Mouse (Mus musculus): ENCODE data around the gene Lrwd1. TPM values are rescaled to one million over a fixed set of nuclear protein-coding genes. Genes with fewer than 3 reads are reported as not detected.

The Lrwd1 gene
- total and polyA plus RNA-seq, 3 experiments: 52.2 to 62.1 (median 54.3) TPM

DNA sequence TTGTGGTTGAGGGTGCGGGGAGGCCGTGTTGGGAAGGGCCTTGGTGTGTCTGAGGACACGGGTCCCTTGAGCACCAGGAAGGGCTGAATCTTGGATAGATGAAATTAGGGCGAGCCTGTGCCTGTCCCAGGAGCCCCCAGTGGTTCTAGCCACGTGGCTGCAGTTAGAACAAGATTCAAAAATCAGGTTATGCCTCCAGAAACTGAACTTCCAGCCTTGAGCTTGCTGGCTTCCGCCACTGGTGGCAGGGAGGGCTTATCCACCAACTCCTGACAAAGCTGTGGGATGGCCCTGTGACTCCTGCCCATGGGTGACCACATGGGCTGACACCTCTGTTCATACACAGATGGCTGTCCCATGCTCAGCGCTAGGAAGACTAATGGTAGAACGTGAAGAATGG, 11.8 kb upstream of the Lrwd1 start:
- Histone ChIP-seq H3K4me1 (ENCODE audit: control insufficient read depth in 1 of 2, insufficient read depth in 2 of 2) (peaks cover 6 to 38% of the 10 kb centered on the region in 2 experiments; a peak in 3 of 4 replicates), H3K4me2 (ENCODE audit: insufficient read depth, low read depth, poor library complexity, severe bottlenecking) (no peak overlapping the region), H3K9ac (ENCODE audit: insufficient read depth, low read depth) (no peak overlapping the region), H3K79me2 (replicated peaks; ENCODE audit: control insufficient read depth, extremely low read depth, insufficient read depth, poor library complexity, severe bottlenecking) (no peaks in the 10 kb centered on the region), H3K27ac (ENCODE audit: insufficient read depth, low read depth) (no peak overlapping the region), H3K4me3 (replicated peaks in 1 of 3; ENCODE audit: low read depth in 2 of 3, low read length in 2 of 3, poor library complexity in 1 of 3) (no peak overlapping the region), H3K9me3 (replicated peaks; ENCODE audit: low read length) (peaks cover 3% of the 10 kb centered on the region), H3K36me3 (replicated peaks in 1 of 2; ENCODE audit: control insufficient read depth in 1 of 2, insufficient read depth in 1 of 2, low read length in 1 of 2) (peaks cover 0 to 9% of the 10 kb centered on the region in 2 experiments), H3K27me3 (replicated peaks) (no peaks in the 10 kb centered on the region)
- TF ChIP-seq MAZ (IDR thresholded peaks at IDR 0.05; ENCODE audit: low read depth, low read length) (no peak), HCFC1 (IDR thresholded peaks at IDR 0.05; ENCODE audit: low read depth, low read length) (no peak), SMC3 (IDR thresholded peaks at IDR 0.05; ENCODE audit: low read depth, low read length) (no peak), CTCF (conservative IDR thresholded peaks at IDR 0.05 in 1 of 2, IDR thresholded peaks at IDR 0.05 in 1 of 2; ENCODE audit: low read depth in 2 of 2, low read length in 2 of 2) (no peak), EP300 (IDR thresholded peaks at IDR 0.05; ENCODE audit: low read length) (no peak), SIN3A (IDR thresholded peaks at IDR 0.05; ENCODE audit: low read length) (no peak), ZNF384 (IDR thresholded peaks at IDR 0.05; ENCODE audit: low read depth, low read length) (no peak), TBP (conservative IDR thresholded peaks at IDR 0.05; ENCODE audit: low read depth, low read length) (no peak), IRF4 (IDR thresholded peaks at IDR 0.05; ENCODE audit: low read depth, low read length) (no peak), ELF1 (IDR thresholded peaks at IDR 0.05; ENCODE audit: low read depth, low read length) (no peak), BHLHE40 (IDR thresholded peaks at IDR 0.05; ENCODE audit: low read depth, low read length) (no peak), UBTF (IDR thresholded peaks at IDR 0.05; ENCODE audit: low read depth, low read length) (no peak), RCOR1 (conservative IDR thresholded peaks at IDR 0.05; ENCODE audit: low read depth, low read length) (no peak), USF2 (conservative IDR thresholded peaks at IDR 0.05; ENCODE audit: low read depth, low read length) (no peak), POLR2A (IDR thresholded peaks at IDR 0.05; ENCODE audit: low read depth, low read length) (no peak)
- in situ Hi-C loops (cut with MboI; ENCODE audit: low pct_ligation_motif_present, low pct_unique_long_range_greater_than_20kb, low sequenced_read_pairs) (no loop called here), dilution Hi-C loops (cut with MboI; ENCODE audit: extremely low pct_ligation_motif_present, extremely low pct_unique_long_range_greater_than_20kb, low sequenced_read_pairs) (no loop called here)
- no peak for DNase-seq (ENCODE audit: extremely low read depth)

GRCm38 (mm10) chr5:136146936-136147335, 11.1 kb upstream of the Lrwd1 start:
- no peaks in the 10 kb centered on the region for H3K27me3 ChIP-seq (replicated peaks)
- no peak overlapping the region for H3K27ac ChIP-seq (ENCODE audit: insufficient read depth, low read depth)
- H3K4me2 ChIP-seq (ENCODE audit: insufficient read depth, low read depth, poor library complexity, severe bottlenecking): no peak overlapping the region
- in situ Hi-C loops (cut with MboI; ENCODE audit: low pct_ligation_motif_present, low pct_unique_long_range_greater_than_20kb, low sequenced_read_pairs) (no loop called here), dilution Hi-C loops (cut with MboI; ENCODE audit: extremely low pct_ligation_motif_present, extremely low pct_unique_long_range_greater_than_20kb, low sequenced_read_pairs) (no loop called here)
- peaks cover 6 to 38% of the 10 kb centered on the region in 2 experiments; a peak in 3 of 4 replicates for H3K4me1 ChIP-seq (ENCODE audit: control insufficient read depth in 1 of 2, insufficient read depth in 2 of 2)
- H3K79me2 ChIP-seq (replicated peaks; ENCODE audit: control insufficient read depth, extremely low read depth, insufficient read depth, poor library complexity, severe bottlenecking): no peaks in the 10 kb centered on the region
- peaks cover 7% of the 10 kb centered on the region for H3K9me3 ChIP-seq (replicated peaks; ENCODE audit: low read length)
- DNase-seq (ENCODE audit: extremely low read depth): no peak
- no peak overlapping the region for H3K4me3 ChIP-seq (replicated peaks in 1 of 3; ENCODE audit: low read depth in 2 of 3, low read length in 2 of 3, poor library complexity in 1 of 3)
- no peak overlapping the region for H3K9ac ChIP-seq (ENCODE audit: insufficient read depth, low read depth)
- peaks cover 2 to 11% of the 10 kb centered on the region in 2 experiments for H3K36me3 ChIP-seq (replicated peaks in 1 of 2; ENCODE audit: control insufficient read depth in 1 of 2, insufficient read depth in 1 of 2, low read length in 1 of 2)
- TF ChIP-seq KAT2A (IDR thresholded peaks at IDR 0.05; ENCODE audit: insufficient replicate concordance, low read length): no peak
- no peak for TF ChIP-seq GABPA (IDR thresholded peaks at IDR 0.05; ENCODE audit: insufficient replicate concordance, low read depth, low read length)
- TF ChIP-seq MXI1 (IDR thresholded peaks at IDR 0.05; ENCODE audit: low read depth, low read length): no peak
- no peak for TF ChIP-seq MEF2A (IDR thresholded peaks at IDR 0.05; ENCODE audit: borderline replicate concordance, low read depth, low read length)
- TF ChIP-seq PAX5 (IDR thresholded peaks at IDR 0.05; ENCODE audit: low read length): no peak
- TF ChIP-seq UBTF (IDR thresholded peaks at IDR 0.05; ENCODE audit: low read depth, low read length): no peak
